Mouse (Mus musculus): ENCODE data around the gene 4933416C03Rik. TPM values are rescaled to one million over a fixed set of nuclear protein-coding genes. Genes with fewer than 3 reads are reported as not detected.

The 4933416C03Rik gene
- polyA plus RNA-seq (2021; fragmentation: Nextera tagmentation), result not detected in 2 replicates
- long read RNA-seq, experiment 1, result 0 reads
- long read RNA-seq, experiment 2, result 0 reads

GRCm38 (mm10) chr10:116113867-116114474 lies at the start of gene 4933416C03Rik:
4933416C03Rik (minus strand) TSS chr10:116113917.

Other genes with a start within 250 kb of the 4933416C03Rik start
- 9.1 and 11.1 TPM in 2 replicates for gene Ptprr, start 95.7 kb downstream of the 4933416C03Rik start, polyA plus RNA-seq (2021; fragmentation: Nextera tagmentation)
- 3.6 and 5.5 TPM in 2 replicates for gene Ptprb, start 161.6 kb upstream of the 4933416C03Rik start, polyA plus RNA-seq (2021; fragmentation: Nextera tagmentation)